Mouse (Mus musculus): ENCODE results near the gene Eif3g. TPM values are rescaled to one million over a fixed set of nuclear protein-coding genes. Genes with fewer than 3 reads are reported as not detected.
A peak's percentile ranks its signal among the peaks of the same experiment; 100 is the strongest.

The Eif3g gene
- total RNA-seq, 2 experiments from 2014 or later = 105 to 114 TPM

DNA sequence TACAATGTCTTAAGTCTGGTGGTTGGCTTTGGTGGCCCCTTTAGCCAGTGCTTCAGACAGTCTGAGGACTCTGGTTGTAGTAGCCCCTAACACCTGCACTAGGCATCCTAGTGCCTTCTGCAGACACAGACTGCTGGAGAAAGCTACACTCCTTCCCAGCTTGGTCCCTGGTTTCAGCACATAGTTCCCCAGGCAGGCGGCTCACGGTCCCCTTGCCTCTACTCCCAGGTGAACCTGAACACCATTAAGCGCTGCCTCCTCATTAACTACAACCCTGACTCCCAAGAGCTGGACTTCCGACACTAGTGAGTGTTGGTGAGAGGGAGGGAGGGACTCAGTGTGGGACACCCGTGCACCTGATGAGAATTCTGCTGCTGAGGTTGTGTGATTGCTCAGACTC lies 8.0 kb downstream of the Eif3g start:
- intact Hi-C loops (cut with DNase I; ENCODE audit: low total_unique reads) = no loop called here
- DNase-seq = no peak

DNA sequence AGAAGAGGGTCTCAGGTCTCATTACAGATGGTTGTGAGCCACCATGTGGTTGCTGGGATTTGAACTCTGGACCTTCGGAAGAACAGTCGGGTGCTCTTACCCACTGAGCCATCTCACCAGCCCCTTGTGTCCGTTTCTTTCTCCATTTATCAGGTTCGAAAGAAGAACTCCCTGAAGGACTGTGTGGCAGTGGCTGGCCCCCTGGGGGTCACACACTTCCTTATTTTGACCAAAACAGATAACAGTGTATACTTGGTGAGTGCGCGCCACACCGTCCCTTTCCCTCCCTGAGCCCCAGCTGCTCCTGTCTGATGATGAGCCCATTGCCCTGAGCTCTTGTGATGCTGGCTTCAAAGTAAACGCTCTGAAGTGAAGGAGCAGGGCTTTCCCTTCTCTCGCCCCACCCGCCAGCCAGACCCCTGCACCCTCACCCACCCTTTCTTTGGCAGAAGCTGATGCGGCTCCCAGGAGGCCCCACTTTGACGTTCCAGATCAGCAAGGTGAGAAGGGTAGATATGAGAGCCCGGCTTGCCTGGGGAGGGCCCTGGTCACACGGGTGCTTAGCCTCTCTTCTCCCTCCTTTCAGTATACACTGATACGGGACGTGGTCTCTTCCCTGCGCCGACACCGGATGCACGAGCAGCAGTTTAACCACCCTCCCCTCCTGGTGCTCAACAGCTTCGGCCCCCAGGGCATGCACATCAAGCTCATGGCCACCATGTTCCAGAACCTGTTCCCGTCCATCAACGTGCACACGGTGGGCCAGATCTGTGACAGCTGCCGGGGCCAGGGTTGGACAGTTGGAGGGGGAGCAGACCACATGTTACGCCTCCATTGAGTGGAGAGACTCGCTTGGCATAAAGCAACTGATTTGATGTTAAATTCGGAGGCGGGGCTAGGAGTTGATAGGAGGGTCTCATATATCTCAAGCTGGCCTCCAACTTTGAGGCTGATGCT lies 9.0 kb downstream of the Eif3g start:
- no peak for DNase-seq
- intact Hi-C loops (cut with DNase I; ENCODE audit: low total_unique reads) = no loop called here

DNA sequence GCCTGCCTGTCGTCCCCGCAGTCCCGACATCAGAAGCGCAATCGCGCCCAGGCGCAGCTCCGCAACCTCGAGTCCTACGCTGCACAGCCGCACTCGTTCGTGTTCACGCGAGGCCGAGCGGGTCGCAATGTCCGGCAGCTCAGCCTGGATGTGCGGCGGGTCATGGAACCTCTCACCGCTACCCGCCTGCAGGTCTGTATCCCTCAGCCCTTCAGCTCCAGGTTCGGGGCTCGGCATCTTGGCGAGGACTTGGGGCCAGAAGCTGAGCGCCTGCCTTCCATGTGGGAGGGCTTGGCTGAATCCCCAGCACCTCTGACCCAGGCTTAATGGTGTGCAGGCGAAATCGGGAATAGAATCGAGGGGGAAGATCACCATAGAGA lies 10.0 kb downstream of the Eif3g start:
- no peak for DNase-seq
- intact Hi-C loops (cut with DNase I; ENCODE audit: low total_unique reads) = no loop called here

DNA sequence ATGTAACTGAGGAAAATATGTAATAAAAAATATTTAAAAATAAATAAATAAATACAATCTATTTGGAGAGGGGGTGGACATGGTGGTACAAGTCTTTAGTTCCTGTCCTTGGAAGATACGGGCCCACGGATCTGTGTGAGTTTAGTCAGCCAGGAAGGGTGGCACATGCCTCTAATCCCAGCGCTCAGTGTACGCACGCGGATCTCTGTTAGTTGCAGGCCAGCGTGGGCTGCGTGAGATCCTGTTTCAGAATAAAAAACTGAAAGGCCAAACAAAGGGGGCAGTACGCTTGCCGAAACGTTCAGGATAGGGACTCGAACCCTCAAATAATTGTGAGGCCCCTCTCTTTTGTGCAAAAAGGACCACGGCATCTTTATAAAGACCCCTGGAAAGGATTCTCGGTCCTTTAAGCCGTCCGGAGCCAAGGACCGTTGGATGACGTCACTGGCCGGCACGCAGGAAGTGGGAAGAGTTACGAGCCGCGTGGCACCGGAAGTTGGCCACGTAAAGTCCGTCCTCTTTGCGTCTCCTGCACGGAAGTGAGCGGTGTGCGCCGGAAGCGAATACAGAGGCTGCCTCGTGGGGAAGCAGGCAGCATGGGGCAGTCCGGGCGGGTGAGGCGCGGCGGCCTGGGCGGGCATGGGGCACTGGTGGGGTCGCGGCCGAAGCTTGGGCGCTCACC lies 10.6 kb downstream of the Eif3g start, which contains the start of gene Ppan:
Gene Ppan, plus strand, starts transcription at position 472 of the 682 bp plus-strand sequence.
- DNase-seq = peak; percentile 95
- intact Hi-C loops (cut with DNase I; ENCODE audit: low total_unique reads) = no loop called here

DNA sequence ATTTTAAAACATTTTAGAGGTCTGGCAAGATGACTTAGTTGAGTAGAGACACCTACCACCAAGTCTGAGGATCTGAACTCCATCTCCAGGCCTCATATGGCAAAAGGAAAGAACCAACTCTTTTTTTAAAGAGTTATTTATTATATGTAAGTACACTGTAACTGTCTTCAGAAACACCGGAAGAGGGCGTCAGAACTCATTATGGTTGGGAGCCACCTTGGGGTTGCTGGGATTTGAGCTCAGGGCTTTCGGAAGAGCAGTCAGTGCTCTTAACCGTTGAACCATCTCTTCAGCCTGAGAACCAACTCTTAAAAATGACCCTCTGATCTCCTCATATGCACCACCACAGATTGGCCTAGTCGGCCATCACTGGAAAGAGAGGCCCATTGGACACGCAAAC lies 11.2 kb downstream of the Eif3g start:
- intact Hi-C loops (cut with DNase I; ENCODE audit: low total_unique reads) = no loop called here
- no peak for DNase-seq

DNA sequence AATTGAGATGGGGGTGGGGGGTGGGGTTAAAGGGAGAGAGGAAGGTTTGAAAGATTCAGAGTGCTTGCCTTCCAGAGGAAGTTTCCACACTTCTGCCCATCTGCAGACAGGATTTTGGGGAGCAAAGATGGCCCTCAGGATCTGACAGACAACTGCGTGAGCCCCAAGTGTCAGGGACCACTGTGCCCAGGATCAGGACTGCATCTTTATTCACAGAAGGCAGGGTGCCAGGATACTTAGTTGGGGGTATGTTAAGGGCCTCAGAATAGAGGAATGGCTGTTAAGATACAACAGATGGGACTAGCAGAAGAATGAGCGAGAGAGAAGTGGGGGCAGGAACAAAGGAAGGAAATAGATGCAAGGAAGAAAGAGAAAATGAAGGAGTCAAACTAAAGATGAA lies 11.9 kb downstream of the Eif3g start:
- no peak for DNase-seq
- intact Hi-C loops (cut with DNase I; ENCODE audit: low total_unique reads) = no loop called here

DNA sequence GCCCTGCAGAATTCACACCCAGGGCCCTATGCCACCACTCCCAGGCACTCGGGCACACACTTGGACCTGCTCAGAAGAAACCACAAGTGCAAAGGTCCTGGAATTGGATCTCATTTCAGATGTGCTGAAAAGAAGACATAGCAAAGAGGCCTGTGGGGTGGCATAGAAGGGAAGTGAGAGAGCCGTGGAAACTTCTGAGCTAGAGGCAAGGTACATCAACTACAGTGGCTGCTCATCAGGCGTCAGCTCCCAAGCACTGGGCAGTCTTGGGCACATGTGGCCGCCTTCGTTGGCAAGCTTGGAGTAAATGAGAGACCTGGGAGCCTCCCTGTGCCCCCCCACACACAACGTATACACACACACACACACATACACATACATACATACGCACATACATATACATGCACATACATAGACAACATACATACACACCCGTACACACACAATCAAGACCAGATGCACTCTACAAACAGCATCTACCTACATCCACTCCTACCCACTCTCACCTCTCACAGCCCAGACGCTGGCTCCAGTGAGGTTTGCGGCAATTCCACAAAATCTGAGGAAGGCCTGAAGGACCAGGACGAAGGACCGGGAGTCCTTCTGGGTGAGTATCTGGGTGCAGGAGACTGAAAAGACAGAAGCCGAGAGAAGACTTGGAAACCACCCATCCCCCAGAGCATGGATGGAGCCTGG lies 19.2 kb downstream of the Eif3g start, which contains the start of gene Angptl6:
Gene Angptl6, minus strand, starts transcription at position 631 of the 696 bp plus-strand sequence.
- intact Hi-C loops (cut with DNase I; ENCODE audit: low total_unique reads) = no loop called here
- DNase-seq = no peak

DNA sequence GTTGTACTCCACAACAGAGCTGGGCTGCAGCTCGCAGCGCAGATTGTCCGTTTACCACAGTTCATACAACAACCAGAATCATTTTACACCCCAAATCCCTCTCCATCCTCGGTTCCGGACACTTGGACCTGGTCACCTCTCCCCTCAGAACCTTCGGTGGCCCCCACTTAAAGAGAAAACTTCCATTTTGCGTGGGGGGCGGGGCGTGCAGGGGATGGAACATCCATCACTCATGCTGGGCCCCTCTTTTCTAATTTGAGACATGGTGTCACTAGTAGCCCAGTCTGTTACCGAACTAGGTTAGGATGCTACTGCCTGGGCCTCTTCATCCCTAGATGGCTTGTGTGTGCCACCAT lies 19.7 kb downstream of the Eif3g start:
- intact Hi-C loops (cut with DNase I; ENCODE audit: low total_unique reads) = no loop called here
- DNase-seq = no peak

DNA sequence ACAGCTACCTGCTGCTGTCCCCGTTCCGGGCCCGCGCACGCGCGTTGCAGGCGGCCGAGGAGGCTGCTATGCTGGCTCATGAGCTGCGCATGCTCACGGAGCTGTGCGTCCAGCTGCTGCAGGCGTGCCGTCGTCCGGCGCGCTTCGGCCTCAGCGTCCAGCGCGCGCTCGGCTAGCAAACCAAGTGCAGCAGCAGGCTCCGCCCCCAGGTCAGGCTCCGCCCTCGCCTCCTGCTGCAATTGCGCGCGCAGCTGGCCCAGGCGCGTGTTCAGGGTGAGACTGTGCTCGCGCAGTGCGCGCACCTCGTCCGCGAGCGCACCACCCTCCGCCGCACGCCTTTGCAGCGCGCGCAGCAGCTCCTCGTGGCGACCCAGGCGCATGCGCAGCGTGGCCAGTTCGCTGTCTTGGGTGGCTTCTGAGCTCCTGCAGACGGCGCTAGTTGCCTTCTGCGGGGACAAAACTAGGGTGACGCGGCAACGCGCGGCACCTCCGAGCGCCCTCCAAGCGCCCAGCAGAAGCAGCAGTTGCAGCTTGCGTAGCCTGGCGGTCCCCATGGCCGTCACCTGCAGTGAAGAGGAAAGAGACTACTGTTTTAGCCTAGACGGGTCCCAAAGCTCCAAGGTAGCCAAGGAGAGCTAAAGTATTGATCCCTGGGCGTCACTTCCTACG lies 20.2 kb downstream of the Eif3g start:
- intact Hi-C loops (cut with DNase I; ENCODE audit: low total_unique reads) = no loop called here
- peak; percentile 100 for DNase-seq

DNA sequence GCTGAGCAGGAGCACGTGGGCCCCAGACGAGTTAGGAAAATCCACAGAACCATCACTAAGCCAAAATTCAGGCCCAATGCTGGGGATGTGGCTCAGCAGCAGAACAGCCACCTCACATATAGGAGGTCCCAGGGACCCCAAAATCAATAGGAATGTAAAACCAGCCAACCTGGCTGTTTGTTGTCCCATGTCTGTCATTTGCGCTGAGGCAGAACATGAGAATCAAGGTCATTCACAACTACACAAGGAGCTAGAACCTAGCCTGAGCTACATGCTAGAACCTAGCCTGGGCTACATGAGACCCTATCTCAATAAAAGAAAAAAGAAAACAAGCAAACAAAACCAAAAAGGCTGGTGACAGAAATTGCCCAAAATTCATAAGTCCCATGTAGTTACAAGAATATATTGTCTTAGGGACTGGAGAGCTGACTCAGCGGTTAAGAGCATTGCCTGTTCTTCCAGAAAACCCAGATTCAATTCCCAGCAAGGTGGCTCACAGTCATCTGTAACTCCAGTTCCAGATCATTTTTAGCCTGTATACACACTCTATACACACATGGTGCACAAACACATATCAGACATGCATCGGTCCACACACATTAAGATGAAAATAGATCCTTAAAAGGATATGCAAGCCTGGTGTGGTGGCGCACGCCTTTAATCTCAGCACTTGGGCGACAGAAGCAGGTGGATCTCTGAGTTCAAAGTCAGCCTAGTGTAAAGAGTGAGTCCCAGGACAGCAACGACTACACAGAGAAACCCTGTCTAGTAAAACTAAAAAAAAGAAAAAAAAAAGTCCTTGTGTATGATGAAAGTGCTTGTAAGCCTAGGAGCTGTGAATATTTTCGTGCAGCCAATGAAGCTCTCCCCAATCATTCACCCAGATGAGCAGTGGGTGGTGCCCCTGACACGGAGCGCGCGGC lies 21.0 kb downstream of the Eif3g start:
- DNase-seq = no peak
- intact Hi-C loops (cut with DNase I; ENCODE audit: low total_unique reads) = no loop called here

DNA sequence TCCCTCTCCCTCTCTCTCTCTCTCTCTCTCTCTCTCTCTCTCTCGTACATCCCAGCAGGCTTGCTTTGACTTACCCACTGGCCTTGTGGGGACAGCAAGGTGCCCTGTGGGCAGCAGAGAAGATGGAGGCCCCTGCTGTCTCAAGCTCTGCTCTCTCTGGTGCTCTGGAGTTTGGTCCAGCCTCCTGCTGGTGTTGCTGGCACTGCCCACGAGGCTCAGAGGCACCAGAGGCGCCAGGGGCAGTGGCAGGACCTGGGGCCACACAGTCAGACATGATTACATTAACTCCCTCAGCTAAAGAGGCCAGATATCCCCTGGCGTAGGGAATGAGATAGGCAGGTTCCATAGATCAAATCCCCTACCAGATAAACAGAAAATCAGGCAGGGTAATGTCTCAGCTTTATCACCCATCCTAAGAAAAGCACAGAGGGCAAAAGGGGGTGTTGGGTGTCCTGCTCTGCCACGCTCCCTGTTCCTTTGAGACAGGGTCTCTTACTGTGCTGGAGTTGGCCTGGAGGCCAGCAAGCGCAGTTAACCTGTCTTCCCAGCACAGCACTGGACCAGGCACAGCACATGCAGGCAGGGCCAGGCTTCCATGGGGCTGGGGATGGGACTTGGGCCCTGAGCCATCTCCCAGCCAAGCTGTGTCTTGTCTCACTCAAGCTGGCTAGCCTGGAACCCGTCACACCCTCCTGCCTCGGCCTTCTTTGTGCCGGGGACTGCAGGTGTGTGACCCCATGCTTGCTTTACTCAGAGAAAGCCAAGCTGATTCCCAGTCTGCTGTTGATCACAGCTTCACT lies 21.9 kb downstream of the Eif3g start:
- intact Hi-C loops (cut with DNase I; ENCODE audit: low total_unique reads) = no loop called here
- DNase-seq = no peak

DNA sequence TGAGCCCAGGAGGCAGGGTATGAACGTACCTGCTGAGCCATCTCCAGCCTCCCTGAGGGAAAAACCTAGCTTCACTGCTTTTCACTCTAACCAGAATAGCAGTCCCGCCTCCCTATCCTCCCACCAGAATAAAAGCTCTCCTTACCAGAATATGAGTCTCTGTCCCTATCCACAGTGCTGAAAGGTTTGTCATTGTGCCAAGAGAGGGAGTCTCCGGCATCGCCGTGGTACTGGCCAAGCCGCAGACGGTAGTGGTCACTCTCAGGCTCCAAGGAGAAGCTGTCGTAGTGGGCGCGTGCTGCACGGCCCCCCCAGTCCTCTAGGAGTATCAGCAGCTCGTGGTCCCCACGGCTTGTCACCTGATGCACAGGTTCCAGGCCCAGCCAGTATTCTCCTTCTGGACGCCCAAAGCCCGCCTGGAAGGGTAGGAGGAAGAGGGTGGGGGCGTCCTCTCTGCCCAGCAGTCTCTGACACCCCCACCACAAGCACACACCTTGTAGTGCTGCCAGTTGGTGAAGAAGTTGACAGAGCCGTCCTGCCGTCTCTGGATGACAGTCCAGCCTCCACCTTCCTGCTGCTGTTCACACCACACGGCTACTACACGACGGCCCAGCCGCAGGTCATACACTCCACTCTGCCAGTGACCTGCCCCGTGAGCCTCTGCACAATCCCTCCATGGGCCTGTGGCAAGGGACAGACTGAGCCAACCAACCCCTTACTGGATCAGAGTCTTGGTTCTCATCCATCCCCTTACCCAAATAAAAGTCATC lies 23.2 kb downstream of the Eif3g start:
- no peak for DNase-seq
- intact Hi-C loops (cut with DNase I; ENCODE audit: low total_unique reads) = no loop called here

DNA sequence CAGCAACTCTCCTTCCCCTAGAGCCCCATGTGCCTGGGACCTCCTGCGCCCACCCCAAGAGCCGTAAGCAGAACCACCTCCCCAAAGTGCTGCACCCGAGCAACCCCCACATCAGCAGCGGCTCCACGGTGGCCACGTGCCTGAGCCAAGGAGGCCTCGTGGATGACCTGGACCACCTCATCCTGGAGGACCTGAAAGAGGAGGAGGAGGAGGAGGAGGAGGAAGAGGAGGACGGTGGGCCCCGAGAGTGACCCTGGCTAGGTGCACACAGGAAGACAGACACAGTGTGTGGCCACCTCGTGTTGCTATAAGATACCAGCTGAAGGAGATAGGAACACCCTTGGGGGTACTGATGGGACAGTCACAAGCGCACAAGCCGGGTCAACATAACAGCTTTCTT lies 24.9 kb downstream of the Eif3g start:
- DNase-seq = no peak
- intact Hi-C loops (cut with DNase I; ENCODE audit: low total_unique reads) = no loop called here

DNA sequence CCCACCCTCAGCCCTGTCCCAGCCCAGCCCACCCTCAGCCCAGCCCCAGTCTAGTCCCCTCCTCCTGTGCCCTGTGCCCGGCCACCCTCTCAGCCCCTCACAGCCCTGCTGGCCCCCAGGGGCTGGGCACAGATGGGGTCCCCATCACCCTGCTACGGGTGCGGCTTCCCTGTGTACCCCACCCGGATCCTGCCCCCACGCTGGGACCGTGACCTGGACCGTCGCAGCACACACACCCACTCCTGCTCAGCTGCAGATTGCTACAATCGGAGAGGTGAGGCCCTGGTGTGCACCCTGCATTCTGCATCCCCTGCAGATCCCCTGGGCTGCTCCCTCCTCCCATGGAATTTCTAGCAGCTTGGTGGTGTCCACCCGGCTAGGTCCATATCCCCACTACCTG lies 25.4 kb downstream of the Eif3g start:
- DNase-seq = no peak

DNA sequence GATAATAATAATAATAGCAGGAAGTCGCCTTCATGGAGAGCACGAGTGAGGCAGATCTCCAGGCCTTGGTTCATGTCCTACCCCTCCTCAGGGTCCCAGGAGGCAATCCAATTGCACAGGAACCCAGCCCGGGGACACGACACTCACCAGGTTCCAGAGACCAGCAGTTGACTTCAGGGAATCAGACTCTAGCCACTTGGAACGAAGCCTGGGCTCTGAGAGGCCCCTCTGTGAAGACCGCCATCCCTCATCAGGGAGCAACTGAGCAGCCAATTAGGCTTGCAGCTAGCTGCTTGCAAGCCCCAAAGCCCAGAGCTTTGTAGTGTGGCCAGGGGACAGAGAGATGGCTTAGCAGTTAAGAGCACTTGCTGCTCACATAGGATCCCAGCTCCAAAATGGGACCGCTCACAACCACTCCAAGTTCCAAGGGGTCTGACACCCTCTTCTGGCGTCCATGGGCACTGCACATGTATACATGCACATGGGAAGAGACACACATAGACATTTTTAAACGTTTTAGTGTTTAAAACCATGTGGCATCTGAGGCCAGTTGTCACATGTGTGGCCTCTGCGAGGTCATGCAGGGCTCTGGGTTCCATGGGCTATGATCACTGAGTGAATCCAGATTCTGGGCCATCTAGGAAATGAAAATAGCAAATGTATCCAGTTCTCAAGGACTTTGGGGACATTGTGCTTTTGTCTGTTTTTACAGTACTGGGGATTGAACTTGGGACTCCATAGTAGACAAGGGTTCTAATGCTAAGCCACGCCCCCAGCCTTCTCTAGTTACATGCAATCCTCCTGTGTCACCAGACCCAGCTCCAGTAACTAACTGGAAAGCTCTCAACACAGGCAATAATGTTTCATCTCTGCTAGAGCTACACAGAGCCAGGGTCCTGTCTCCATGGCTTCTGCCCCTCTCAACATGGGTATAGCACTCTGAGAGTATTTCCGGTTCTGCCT lies 27.9 kb downstream of the Eif3g start:
- intact Hi-C loops (cut with DNase I; ENCODE audit: low total_unique reads) = no loop called here
- no peak for DNase-seq

More for the DNA sequence above, 25.4 kb downstream of the Eif3g start:
- intact Hi-C loops (cut with DNase I; ENCODE audit: low total_unique reads) = no loop called here

DNA sequence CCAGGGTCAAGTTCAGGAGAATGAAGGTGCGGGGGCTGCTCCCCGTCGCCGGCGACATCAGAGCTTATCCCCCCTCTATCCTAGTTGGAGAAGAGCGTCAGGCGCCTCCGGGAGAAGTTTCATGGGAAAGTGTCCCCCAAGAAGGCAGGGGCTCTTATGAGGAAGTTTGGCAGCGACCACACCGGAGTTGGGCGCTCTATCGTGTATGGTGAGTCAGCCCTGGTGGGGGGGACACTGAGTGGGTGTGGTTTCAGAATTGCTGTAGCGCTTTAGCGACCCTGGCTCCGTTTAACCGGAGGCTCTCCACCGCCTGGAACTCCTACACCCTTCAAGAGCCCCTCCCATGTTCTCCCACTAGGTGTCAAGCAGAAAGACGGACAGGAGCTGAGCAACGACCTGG lies 29.2 kb downstream of the Eif3g start:
- intact Hi-C loops (cut with DNase I; ENCODE audit: low total_unique reads) = no loop called here
- DNase-seq = peak; percentile 32

Measured in gastrocnemius, postnatal 14 days (tissue).